Mouse (Mus musculus) midbrain, postnatal 0 days (tissue): ENCODE results near the gene Utrn. TPM values are rescaled to one million over a fixed set of nuclear protein-coding genes. Genes with fewer than 3 reads are reported as not detected.
"Not testable (repeated sequence)": the region's sequence is repeated elsewhere in the genome, so short reads cannot be mapped to it uniquely, and the experiment has no call there.

Experiments
- ATAC-seq: fragments of 200-750 bp; cut with Nextera tagmentation; 2 replicates; pipeline ENCODE4 v1.8.0; 2017; ENCODE audit warnings: moderate number of reproducible peaks, mild to moderate bottlenecking, moderate TSS enrichment, moderate library complexity; ENCODE audit not compliant: low FRiP score
- DNase-seq: peaks from one replicate; pipeline ENCODE4 v3.0.0-alpha.2; 2015; ENCODE audit warnings: low spot score
- H3K27ac ChIP-seq: fragments of 300-500 bp; sonication (generic); 2 replicates; pipeline ENCODE4 v1.5.1; 2014; ENCODE audit warnings: low read depth, mild to moderate bottlenecking, low read length, mixed read lengths
- H3K27me3 ChIP-seq: fragments of 300-500 bp; sonication (generic); 2 replicates; pipeline ENCODE4 v1.6.1; 2014; ENCODE audit warnings: low read length, control low read depth, mixed read lengths; ENCODE audit not compliant: insufficient read depth
- H3K36me3 ChIP-seq: fragments of 300-500 bp; sonication (generic); 2 replicates; pipeline ENCODE4 v1.6.1; 2014; ENCODE audit warnings: low read length, control low read depth, mixed read lengths; ENCODE audit not compliant: insufficient read depth
- H3K4me1 ChIP-seq: fragments of 300-500 bp; sonication (generic); 2 replicates; pipeline ENCODE4 v1.6.1; 2014; ENCODE audit warnings: mild to moderate bottlenecking, control low read depth, antibody characterized with exemption, low read length, mixed read lengths; ENCODE audit not compliant: insufficient read depth
- H3K4me2 ChIP-seq: fragments of 300-500 bp; sonication (generic); 2 replicates; pipeline ENCODE4 v1.6.1; 2014; ENCODE audit warnings: low read depth, mild to moderate bottlenecking, low read length, mixed read lengths; ENCODE audit not compliant: poor library complexity, severe bottlenecking
- H3K4me3 ChIP-seq: fragments of 300-500 bp; sonication (generic); 2 replicates; pipeline ENCODE4 v1.5.1; 2014; ENCODE audit warnings: low read depth, mild to moderate bottlenecking, low read length, moderate library complexity
- H3K9ac ChIP-seq: fragments of 300-500 bp; sonication (generic); replicated peaks from 2 replicates; pipeline ENCODE4 v1.6.1; 2014; ENCODE audit warnings: mild to moderate bottlenecking, low read length, moderate library complexity, mixed read lengths; ENCODE audit not compliant: poor library complexity, severe bottlenecking
- H3K9me3 ChIP-seq: fragments of 300-500 bp; sonication (generic); 2 replicates; pipeline ENCODE4 v1.6.1; 2016; ENCODE audit warnings: low read length, control low read depth
- CTCF ChIP-seq: IDR thresholded peaks from 2 replicates; pipeline ENCODE4 v1.5.1; 2016; ENCODE audit warnings: antibody characterized with exemption, mild to moderate bottlenecking
- WGBS: fragments of 180-500 bp; shearing (Covaris S2); extraction: QIAGEN DNeasy Blood & Tissue Kit; methylation state at CpG from one replicate; pipeline ENCODE4 v1.1.7; 2014; 5-methylcytosine and 5-hydroxymethylcytosine counted together
- polyA plus RNA-seq: library from polyadenylated mRNA; unstranded; fragments of >200 nt; fragmentation: Nextera tagmentation; extraction: Ambion mirVana; gene quantifications from 2 replicates; pipeline ENCODE4 v1.2.1, GENCODE M21; 2015
- total RNA-seq: library from RNA; depleted of rRNA; stranded (reverse); fragments of >200 nt; gene quantifications from 2 replicates; pipeline ENCODE4 v1.2.3, GENCODE M21; 2014

The Utrn gene
- total and polyA plus RNA-seq, 2 experiments from 2014 or later: 15.4 to 20.6 TPM

- Histone ChIP-seq H3K36me3 (no peaks in the 10 kb centered on the region), H3K27ac (no peak overlapping the region), H3K27me3 (no peaks in the 10 kb centered on the region), H3K9ac (no peak overlapping the region), H3K9me3 (no peaks in the 10 kb centered on the region), H3K4me1 (no peaks in the 10 kb centered on the region; the same call in 1 of the 2 replicates), H3K4me2 (peak overlapping the region; percentile 33), H3K4me3 (peak overlapping the region; percentile 24; the same call in 1 of the 2 replicates)
- peak; percentile 94 for TF ChIP-seq CTCF
- 15% methylated on average over 4 of the region's 4 CpGs for whole genome bisulfite sequencing
- DNase-seq (peak; percentile 85), ATAC-seq (peak; percentile 87)
Observed at GRCm38 (mm10) chr10:12612235-12612863, 256.8 kb downstream of the Utrn start.

GRCm38 (mm10) chr10:12609896-12610295, 259.3 kb downstream of the Utrn start:
- no peak for ATAC-seq
- TF ChIP-seq CTCF: no peak
- H3K4me2 ChIP-seq: no peak overlapping the region
- H3K4me3 ChIP-seq: no peak overlapping the region
- no peak overlapping the region for H3K9ac ChIP-seq
- DNase-seq: no peak
- no peaks in the 10 kb centered on the region for H3K9me3 ChIP-seq
- no peak overlapping the region for H3K27ac ChIP-seq
- H3K36me3 ChIP-seq: no peaks in the 10 kb centered on the region
- no peaks in the 10 kb centered on the region for H3K4me1 ChIP-seq
- WGBS: 80% methylated on average over 7 of the region's 7 CpGs
- H3K27me3 ChIP-seq: no peaks in the 10 kb centered on the region

GRCm38 (mm10) chr10:12608634-12609033, 260.5 kb downstream of the Utrn start:
- Histone ChIP-seq H3K36me3 (no peaks in the 10 kb centered on the region), H3K4me1 (no peaks in the 10 kb centered on the region), H3K4me2 (no peak overlapping the region), H3K27me3 (no peaks in the 10 kb centered on the region), H3K4me3 (no peak overlapping the region), H3K27ac (no peak overlapping the region), H3K9ac (no peak overlapping the region), H3K9me3 (no peaks in the 10 kb centered on the region)
- ATAC-seq: no peak
- no peak for TF ChIP-seq CTCF
- DNase-seq: no peak

GRCm38 (mm10) chr10:12607180-12607579, 262.0 kb downstream of the Utrn start:
- 93% methylated on average over 6 of the region's 6 CpGs for WGBS
- not testable (repeated sequence) for H3K4me1 ChIP-seq, H3K4me2 ChIP-seq, H3K36me3 ChIP-seq, H3K27ac ChIP-seq, H3K4me3 ChIP-seq, H3K27me3 ChIP-seq, ATAC-seq, H3K9me3 ChIP-seq, H3K9ac ChIP-seq, DNase-seq

GRCm38 (mm10) chr10:12595379-12595778, 273.8 kb downstream of the Utrn start:
- no peak overlapping the region for H3K9ac ChIP-seq
- ATAC-seq (no peak; the same call in 1 of the 2 replicates), DNase-seq (no peak)
- H3K27ac ChIP-seq: no peak overlapping the region
- 11% methylated on average over 2 of the region's 2 CpGs for WGBS
- H3K4me2 ChIP-seq: no peak overlapping the region
- H3K36me3 ChIP-seq: no peaks in the 10 kb centered on the region
- no peaks in the 10 kb centered on the region for H3K9me3 ChIP-seq
- no peaks in the 10 kb centered on the region for H3K27me3 ChIP-seq
- H3K4me1 ChIP-seq: no peaks in the 10 kb centered on the region
- TF ChIP-seq CTCF: no peak
- no peak overlapping the region for H3K4me3 ChIP-seq

- TF ChIP-seq CTCF: no peak
- WGBS: 84% methylated on average over 8 of the region's 8 CpGs
- Histone ChIP-seq H3K4me2 (no peak overlapping the region), H3K9ac (no peak overlapping the region), H3K27ac (no peak overlapping the region), H3K4me1 (no peaks in the 10 kb centered on the region), H3K4me3 (no peak overlapping the region), H3K9me3 (no peaks in the 10 kb centered on the region), H3K36me3 (no peaks in the 10 kb centered on the region), H3K27me3 (no peaks in the 10 kb centered on the region)
- DNase-seq: no peak
- ATAC-seq: no peak
Observed at GRCm38 (mm10) chr10:12594958-12595357, 274.2 kb downstream of the Utrn start.
